Mouse (Mus musculus): ENCODE results near the gene Lrrfip1.

Gene Lrrfip1

GRCm38 (mm10) chr1:91023960-91024359, 25.4 kb downstream of the Lrrfip1 start:
- DNase-seq (ENCODE audit: low spot score): peak; percentile 68

- DNase-seq (ENCODE audit: low spot score): no peak
Measured at GRCm38 (mm10) chr1:91024464-91024863, 25.9 kb downstream of the Lrrfip1 start.

- no peak for DNase-seq (ENCODE audit: low spot score)
Measured at GRCm38 (mm10) chr1:91026945-91027344, 28.4 kb downstream of the Lrrfip1 start.

- no peak for DNase-seq (ENCODE audit: low spot score)
Measured at GRCm38 (mm10) chr1:91030383-91030782, 31.8 kb downstream of the Lrrfip1 start.

- no peak for DNase-seq (ENCODE audit: low spot score)
Measured at GRCm38 (mm10) chr1:91031547-91031946, 33.0 kb downstream of the Lrrfip1 start.

- DNase-seq (ENCODE audit: low spot score): no peak
Measured at GRCm38 (mm10) chr1:91032393-91032971, 33.9 kb downstream of the Lrrfip1 start.

GRCm38 (mm10) chr1:91034547-91034946, 36.0 kb downstream of the Lrrfip1 start:
- DNase-seq (ENCODE audit: low spot score): no peak

- no peak for DNase-seq (ENCODE audit: low spot score)
Measured at GRCm38 (mm10) chr1:91035266-91035665, 36.7 kb downstream of the Lrrfip1 start.

GRCm38 (mm10) chr1:91037213-91037612, 38.7 kb downstream of the Lrrfip1 start:
- DNase-seq (ENCODE audit: low spot score): no peak

- peak; percentile 84 for DNase-seq (ENCODE audit: low spot score)
Measured at GRCm38 (mm10) chr1:91038010-91038409, 39.5 kb downstream of the Lrrfip1 start.

GRCm38 (mm10) chr1:91038531-91038930, 40.0 kb downstream of the Lrrfip1 start:
- no peak for DNase-seq (ENCODE audit: low spot score)

- peak; percentile 81 for DNase-seq (ENCODE audit: low spot score)
Measured at GRCm38 (mm10) chr1:91041605-91042004, 43.1 kb downstream of the Lrrfip1 start.

GRCm38 (mm10) chr1:91043191-91043590, 44.7 kb downstream of the Lrrfip1 start:
- no peak for DNase-seq (ENCODE audit: low spot score)

- peak; percentile 71 for DNase-seq (ENCODE audit: low spot score)
Measured at GRCm38 (mm10) chr1:91044176-91044575, 45.6 kb downstream of the Lrrfip1 start.

GRCm38 (mm10) chr1:91044648-91045047, 46.1 kb downstream of the Lrrfip1 start:
- peak; percentile 65 for DNase-seq (ENCODE audit: low spot score)

GRCm38 (mm10) chr1:91046237-91046636, 47.7 kb downstream of the Lrrfip1 start:
- DNase-seq (ENCODE audit: low spot score): no peak

GRCm38 (mm10) chr1:91049296-91049695, 50.8 kb downstream of the Lrrfip1 start:
- DNase-seq (ENCODE audit: low spot score): peak; percentile 66

GRCm38 (mm10) chr1:91051461-91052094, 53.0 kb downstream of the Lrrfip1 start:
- no peak for DNase-seq (ENCODE audit: low spot score)

- peak; percentile 97 for DNase-seq (ENCODE audit: low spot score)
Measured at GRCm38 (mm10) chr1:91052747-91053181, 54.2 kb downstream of the Lrrfip1 start.

GRCm38 (mm10) chr1:91053218-91054073, 54.9 kb downstream of the Lrrfip1 start:
- DNase-seq (ENCODE audit: low spot score): peak; percentile 86

- peak; percentile 87 for DNase-seq (ENCODE audit: low spot score)
Measured at GRCm38 (mm10) chr1:91054074-91054471, 55.5 kb downstream of the Lrrfip1 start.

GRCm38 (mm10) chr1:91054815-91055214, 56.3 kb downstream of the Lrrfip1 start:
- peak; percentile 88 for DNase-seq (ENCODE audit: low spot score)

- DNase-seq (ENCODE audit: low spot score): no peak
Measured at GRCm38 (mm10) chr1:91055744-91056143, 57.2 kb downstream of the Lrrfip1 start.
